8 mouse cellular contexts compared by ENCODE assay signal in genomic region chr4:116649411-116649810, GRCm38 (mm10). TPM values are rescaled to one million over a fixed set of nuclear protein-coding genes. Genes with fewer than 3 reads are reported as not detected.
DNase-seq lines count a peak whose midpoint lies in the region; ATAC-seq lines count a peak whose summit lies in the region.

No protein-coding gene starts in this region.

- intact Hi-C loops in heart, postnatal 36 days (cut with DNase I) = no loop called here

- H3K4me1 ChIP-seq in heart, embryonic 14.5 days (ENCODE audit: control insufficient read depth in 2 of 2, insufficient read depth in 2 of 2, low read length in 2 of 2) = peaks cover 4 to 26% of the 10 kb centered on the region in 2 experiments; a peak in 3 of 4 replicates
- peaks cover 43% of the 10 kb centered on the region for H3K4me1 ChIP-seq in embryonic facial prominence, embryonic 13.5 days
- H3K4me1 ChIP-seq in kidney, embryonic 16.5 days (ENCODE audit: insufficient read depth, low read length) = peaks cover 30% of the 10 kb centered on the region
- peaks cover 38% of the 10 kb centered on the region for H3K4me1 ChIP-seq in midbrain, embryonic 15.5 days

- ATAC-seq in heart, embryonic 14.5 days (ENCODE audit: insufficient number of reproducible peaks, insufficient read depth, low FRiP score, low read depth) = no peak
- no peak for ATAC-seq in embryonic facial prominence, embryonic 13.5 days (ENCODE audit: insufficient number of reproducible peaks, insufficient read depth, low FRiP score, low TSS enrichment, low read depth)
- no peak for ATAC-seq in kidney, embryonic 16.5 days (ENCODE audit: low FRiP score, low TSS enrichment)
- no peak for ATAC-seq in midbrain, embryonic 15.5 days (replicated peaks)

- peak overlapping the region; percentile 66 for H3K4me2 ChIP-seq in heart, embryonic 14.5 days (ENCODE audit: low read length)
- peak overlapping the region; percentile 88 for H3K4me2 ChIP-seq in embryonic facial prominence, embryonic 13.5 days
- H3K4me2 ChIP-seq in kidney, embryonic 16.5 days (replicated peaks; ENCODE audit: low read depth, low read length) = peak overlapping the region; percentile 78
- H3K4me2 ChIP-seq in midbrain, embryonic 15.5 days = peak overlapping the region; percentile 79

- no peak overlapping the region for H3K27ac ChIP-seq in heart, embryonic 14.5 days (replicated peaks in 1 of 2; ENCODE audit: control insufficient read depth in 1 of 2, insufficient read depth in 1 of 2, low read depth in 2 of 2, low read length in 2 of 2)
- H3K27ac ChIP-seq in embryonic facial prominence, embryonic 13.5 days = no peak overlapping the region
- no peak overlapping the region for H3K27ac ChIP-seq in kidney, embryonic 16.5 days (ENCODE audit: low read length)
- H3K27ac ChIP-seq in midbrain, embryonic 15.5 days = no peak overlapping the region

- no peak for DNase-seq in heart, postnatal 36 days
- no peak for DNase-seq in frontal cortex, postnatal 14 days (ENCODE audit: low spot score in 2 of 2)
- DNase-seq in adrenal gland, postnatal 14 days = no peak
- no peak for DNase-seq in spleen, adult 18-20 months

- no peaks in the 10 kb centered on the region for H3K27me3 ChIP-seq in heart, embryonic 14.5 days (ENCODE audit: control insufficient read depth, insufficient read depth, low read length)
- H3K27me3 ChIP-seq in embryonic facial prominence, embryonic 13.5 days = no peaks in the 10 kb centered on the region
- no peaks in the 10 kb centered on the region for H3K27me3 ChIP-seq in kidney, embryonic 16.5 days (ENCODE audit: insufficient read depth, low read length)
- no peaks in the 10 kb centered on the region for H3K27me3 ChIP-seq in midbrain, embryonic 15.5 days (replicated peaks)

- no peaks in the 10 kb centered on the region for H3K9me3 ChIP-seq in heart, embryonic 14.5 days (ENCODE audit: control insufficient read depth, low read length)
- no peaks in the 10 kb centered on the region for H3K9me3 ChIP-seq in embryonic facial prominence, embryonic 13.5 days
- H3K9me3 ChIP-seq in kidney, embryonic 16.5 days (ENCODE audit: low read length) = no peaks in the 10 kb centered on the region
- no peaks in the 10 kb centered on the region for H3K9me3 ChIP-seq in midbrain, embryonic 15.5 days

- no peak overlapping the region for H3K9ac ChIP-seq in heart, embryonic 14.5 days (ENCODE audit: low read length)
- no peak overlapping the region for H3K9ac ChIP-seq in embryonic facial prominence, embryonic 13.5 days
- no peak overlapping the region for H3K9ac ChIP-seq in kidney, embryonic 16.5 days (replicated peaks; ENCODE audit: low read length)
- H3K9ac ChIP-seq in midbrain, embryonic 15.5 days = no peak overlapping the region

- H3K36me3 ChIP-seq in heart, embryonic 14.5 days (ENCODE audit: control insufficient read depth, insufficient read depth, low read length) = peaks cover 49% of the 10 kb centered on the region
- peaks cover 43% of the 10 kb centered on the region for H3K36me3 ChIP-seq in embryonic facial prominence, embryonic 13.5 days
- peaks cover 20% of the 10 kb centered on the region for H3K36me3 ChIP-seq in kidney, embryonic 16.5 days (ENCODE audit: insufficient read depth, low read length)
- H3K36me3 ChIP-seq in midbrain, embryonic 15.5 days (replicated peaks) = no peaks in the 10 kb centered on the region

- 92% methylated on average over 2 of the region's 2 CpGs for WGBS in heart, embryonic 14.5 days
- 93% methylated on average over 2 of the region's 2 CpGs for WGBS in embryonic facial prominence, embryonic 13.5 days
- 94% methylated on average over 2 of the region's 2 CpGs for WGBS in kidney, embryonic 16.5 days
- WGBS in midbrain, embryonic 15.5 days = 96% methylated on average over 2 of the region's 2 CpGs

- peak overlapping the region in 1 of 2 experiments; percentile 95; a peak in 2 of 4 replicates for H3K4me3 ChIP-seq in heart, embryonic 14.5 days (ENCODE audit: control insufficient read depth in 1 of 2, insufficient read depth in 1 of 2, low read depth in 1 of 2, low read length in 2 of 2)
- peak overlapping the region; percentile 85 for H3K4me3 ChIP-seq in embryonic facial prominence, embryonic 13.5 days
- H3K4me3 ChIP-seq in kidney, embryonic 16.5 days (ENCODE audit: low read length) = peak overlapping the region; percentile 82; the same call in 1 of the 2 replicates
- H3K4me3 ChIP-seq in midbrain, embryonic 15.5 days = no peak overlapping the region; the same call in 1 of the 2 replicates

RNA-seq across cellular contexts. Expression of gene Akr1a1, which starts 2.1 kb away (rescaled TPM):
- 620 and 648 TPM in 2 replicates for polyA plus RNA-seq in heart, embryonic 14.5 days (2014; fragmentation: Nextera tagmentation; extraction: Ambion mirVana)
- 100 to 1,000 TPM; 272 to 290 TPM for total RNA-seq in heart, postnatal 36 days (2021)
- 763 and 775 TPM in 2 replicates for polyA plus RNA-seq in embryonic facial prominence, embryonic 13.5 days (2015; fragmentation: Nextera tagmentation; extraction: Ambion mirVana)
- polyA plus RNA-seq in kidney, embryonic 16.5 days (2015; fragmentation: Nextera tagmentation; extraction: Ambion mirVana) = 869 and 947 TPM in 2 replicates
- 675 and 714 TPM in 2 replicates for polyA plus RNA-seq in midbrain, embryonic 15.5 days (2015; fragmentation: Nextera tagmentation; extraction: Ambion mirVana)
- total RNA-seq in adrenal gland, postnatal 14 days (2021) = 639 and 649 TPM in 2 replicates

RNA-seq across cellular contexts. Expression of gene Nasp, which starts 21.7 kb away (rescaled TPM):
- 78.0 and 79.1 TPM in 2 replicates for polyA plus RNA-seq in heart, embryonic 14.5 days (2014; fragmentation: Nextera tagmentation; extraction: Ambion mirVana)
- total RNA-seq in heart, postnatal 36 days (2021) = 10 to 100 TPM; 18.6 to 25.5 TPM
- 200 and 202 TPM in 2 replicates for polyA plus RNA-seq in embryonic facial prominence, embryonic 13.5 days (2015; fragmentation: Nextera tagmentation; extraction: Ambion mirVana)
- 144 and 169 TPM in 2 replicates for polyA plus RNA-seq in kidney, embryonic 16.5 days (2015; fragmentation: Nextera tagmentation; extraction: Ambion mirVana)
- 89.8 and 95.2 TPM in 2 replicates for polyA plus RNA-seq in midbrain, embryonic 15.5 days (2015; fragmentation: Nextera tagmentation; extraction: Ambion mirVana)
- total RNA-seq in adrenal gland, postnatal 14 days (2021) = 51.1 and 51.6 TPM in 2 replicates

RNA-seq across cellular contexts. Expression of gene Prdx1, which starts 35.9 kb away (rescaled TPM):
- 942 and 971 TPM in 2 replicates for polyA plus RNA-seq in heart, embryonic 14.5 days (2014; fragmentation: Nextera tagmentation; extraction: Ambion mirVana)
- total RNA-seq in heart, postnatal 36 days (2021) = 100 to 1,000 TPM; 476 to 489 TPM
- 1,178 and 1,215 TPM in 2 replicates for polyA plus RNA-seq in embryonic facial prominence, embryonic 13.5 days (2015; fragmentation: Nextera tagmentation; extraction: Ambion mirVana)
- 1,468 and 1,536 TPM in 2 replicates for polyA plus RNA-seq in kidney, embryonic 16.5 days (2015; fragmentation: Nextera tagmentation; extraction: Ambion mirVana)
- polyA plus RNA-seq in midbrain, embryonic 15.5 days (2015; fragmentation: Nextera tagmentation; extraction: Ambion mirVana) = 370 and 378 TPM in 2 replicates
- 546 and 672 TPM in 2 replicates for total RNA-seq in adrenal gland, postnatal 14 days (2021)

RNA-seq across cellular contexts. Expression of gene Ccdc17, which starts 53.0 kb away (rescaled TPM):
- 3.2 and 5.1 TPM in 2 replicates for polyA plus RNA-seq in heart, embryonic 14.5 days (2014; fragmentation: Nextera tagmentation; extraction: Ambion mirVana)
- 1 to 10 TPM; 2.6 to 3.5 TPM for total RNA-seq in heart, postnatal 36 days (2021)
- 3.1 and 5.0 TPM in 2 replicates for polyA plus RNA-seq in embryonic facial prominence, embryonic 13.5 days (2015; fragmentation: Nextera tagmentation; extraction: Ambion mirVana)
- 5.2 and 5.8 TPM in 2 replicates for polyA plus RNA-seq in kidney, embryonic 16.5 days (2015; fragmentation: Nextera tagmentation; extraction: Ambion mirVana)
- 4.3 and 6.7 TPM in 2 replicates for polyA plus RNA-seq in midbrain, embryonic 15.5 days (2015; fragmentation: Nextera tagmentation; extraction: Ambion mirVana)
- total RNA-seq in adrenal gland, postnatal 14 days (2021) = 10.0 and 11.0 TPM in 2 replicates

RNA-seq across cellular contexts. Expression of gene Mmachc, which starts 58.8 kb away (rescaled TPM):
- 30.5 and 31.9 TPM in 2 replicates for polyA plus RNA-seq in heart, embryonic 14.5 days (2014; fragmentation: Nextera tagmentation; extraction: Ambion mirVana)
- 10 to 100 TPM; 46.8 to 56.1 TPM for total RNA-seq in heart, postnatal 36 days (2021)
- 24.5 and 30.4 TPM in 2 replicates for polyA plus RNA-seq in embryonic facial prominence, embryonic 13.5 days (2015; fragmentation: Nextera tagmentation; extraction: Ambion mirVana)
- polyA plus RNA-seq in kidney, embryonic 16.5 days (2015; fragmentation: Nextera tagmentation; extraction: Ambion mirVana) = 27.0 and 30.6 TPM in 2 replicates
- polyA plus RNA-seq in midbrain, embryonic 15.5 days (2015; fragmentation: Nextera tagmentation; extraction: Ambion mirVana) = 22.2 and 22.6 TPM in 2 replicates
- 39.5 and 41.9 TPM in 2 replicates for total RNA-seq in adrenal gland, postnatal 14 days (2021)
